Mouse (Mus musculus): ENCODE results near the gene Gpd1. TPM values are rescaled to one million over a fixed set of nuclear protein-coding genes. Genes with fewer than 3 reads are reported as not detected.

Gene Gpd1
- polyA plus RNA-seq, 1 experiment from 2014 or later: 33.0 TPM

- no peak for ATAC-seq
- no peaks in the 10 kb centered on the region for H3K27me3 ChIP-seq (replicated peaks; ENCODE audit: control insufficient read depth, insufficient read depth, low read length)
- H3K4me1 ChIP-seq (ENCODE audit: control insufficient read depth, insufficient read depth, low read length): peaks cover 33% of the 10 kb centered on the region
- WGBS: 65% methylated on average over 11 of the region's 11 CpGs
- no peaks in the 10 kb centered on the region for H3K9me3 ChIP-seq (ENCODE audit: control insufficient read depth, low read length)
- H3K36me3 ChIP-seq (ENCODE audit: control insufficient read depth, insufficient read depth, low read length): peaks cover 18% of the 10 kb centered on the region
- peak within 1 kb of the TSS; percentile 35 for H3K4me2 ChIP-seq (ENCODE audit: low read depth, low read length)
- H3K9ac ChIP-seq (ENCODE audit: low read depth, low read length): peak within 1 kb of the TSS; percentile 49
- H3K27ac ChIP-seq (ENCODE audit: low read length): peak within 1 kb of the TSS; percentile 73
- H3K4me3 ChIP-seq (ENCODE audit: low read length): peak within 1 kb of the TSS; percentile 15
These were observed 11.8 kb upstream of the Gpd1 start, which contains the start of gene Gm17349 for GRCm38 (mm10) chr15:99705440-99706048. Gene Gm17349, minus strand, starts transcription at chr15:99705490.

- ATAC-seq: no peak
- Histone ChIP-seq H3K4me3 (ENCODE audit: low read length) (no peak overlapping the region), H3K4me1 (ENCODE audit: control insufficient read depth, insufficient read depth, low read length) (peaks cover 22% of the 10 kb centered on the region), H3K9me3 (ENCODE audit: control insufficient read depth, low read length) (no peaks in the 10 kb centered on the region), H3K4me2 (ENCODE audit: low read depth, low read length) (no peak overlapping the region), H3K9ac (ENCODE audit: low read depth, low read length) (no peak overlapping the region), H3K27ac (ENCODE audit: low read length) (no peak overlapping the region), H3K36me3 (ENCODE audit: control insufficient read depth, insufficient read depth, low read length) (peaks cover 30% of the 10 kb centered on the region), H3K27me3 (replicated peaks; ENCODE audit: control insufficient read depth, insufficient read depth, low read length) (no peaks in the 10 kb centered on the region)
- WGBS: 94% methylated on average over 13 of the region's 13 CpGs
These were observed 9.1 kb upstream of the Gpd1 start for GRCm38 (mm10) chr15:99708176-99708575.

GRCm38 (mm10) chr15:99710221-99711190 is 6.8 kb upstream of the Gpd1 start:
- peaks cover 7% of the 10 kb centered on the region; the same call in 1 of the 2 replicates for H3K4me1 ChIP-seq (ENCODE audit: control insufficient read depth, insufficient read depth, low read length)
- ATAC-seq: no peak
- H3K4me2 ChIP-seq (ENCODE audit: low read depth, low read length): no peak overlapping the region
- no peaks in the 10 kb centered on the region for H3K9me3 ChIP-seq (ENCODE audit: control insufficient read depth, low read length)
- no peaks in the 10 kb centered on the region for H3K27me3 ChIP-seq (replicated peaks; ENCODE audit: control insufficient read depth, insufficient read depth, low read length)
- H3K27ac ChIP-seq (ENCODE audit: low read length): no peak overlapping the region
- H3K9ac ChIP-seq (ENCODE audit: low read depth, low read length): no peak overlapping the region
- WGBS: 89% methylated on average over 10 of the region's 10 CpGs
- no peak overlapping the region for H3K4me3 ChIP-seq (ENCODE audit: low read length)
- peaks cover 34% of the 10 kb centered on the region for H3K36me3 ChIP-seq (ENCODE audit: control insufficient read depth, insufficient read depth, low read length)

- Histone ChIP-seq H3K9ac (ENCODE audit: low read depth, low read length) (no peak overlapping the region), H3K9me3 (ENCODE audit: control insufficient read depth, low read length) (no peaks in the 10 kb centered on the region), H3K4me1 (ENCODE audit: control insufficient read depth, insufficient read depth, low read length) (peaks cover 16% of the 10 kb centered on the region), H3K27me3 (replicated peaks; ENCODE audit: control insufficient read depth, insufficient read depth, low read length) (no peaks in the 10 kb centered on the region), H3K36me3 (ENCODE audit: control insufficient read depth, insufficient read depth, low read length) (peaks cover 34% of the 10 kb centered on the region), H3K4me2 (ENCODE audit: low read depth, low read length) (no peak overlapping the region), H3K27ac (ENCODE audit: low read length) (no peak overlapping the region), H3K4me3 (ENCODE audit: low read length) (no peak overlapping the region)
- 53% methylated on average over 3 of the region's 3 CpGs for WGBS
- ATAC-seq: no peak
These were observed 5.8 kb upstream of the Gpd1 start for GRCm38 (mm10) chr15:99711491-99711890.

- 72% methylated on average over 13 of the region's 13 CpGs for WGBS
- Histone ChIP-seq H3K9ac (ENCODE audit: low read depth, low read length) (peak overlapping the region; percentile 25; the same call in 1 of the 2 replicates), H3K4me1 (ENCODE audit: control insufficient read depth, insufficient read depth, low read length) (peaks cover 21% of the 10 kb centered on the region), H3K27ac (ENCODE audit: low read length) (no peak overlapping the region; the same call in 1 of the 2 replicates), H3K4me3 (ENCODE audit: low read length) (no peak overlapping the region), H3K36me3 (ENCODE audit: control insufficient read depth, insufficient read depth, low read length) (peaks cover 25% of the 10 kb centered on the region), H3K27me3 (replicated peaks; ENCODE audit: control insufficient read depth, insufficient read depth, low read length) (no peaks in the 10 kb centered on the region), H3K9me3 (ENCODE audit: control insufficient read depth, low read length) (no peaks in the 10 kb centered on the region), H3K4me2 (ENCODE audit: low read depth, low read length) (no peak overlapping the region)
- 0 out of 2 replicates have a peak, but pooled peaks have one; percentile 5 for ATAC-seq
These were observed 4.4 kb upstream of the Gpd1 start for GRCm38 (mm10) chr15:99712666-99713559.

- 85% methylated on average over 3 of the region's 3 CpGs for WGBS
- ATAC-seq: no peak
- H3K27me3 ChIP-seq (replicated peaks; ENCODE audit: control insufficient read depth, insufficient read depth, low read length): no peaks in the 10 kb centered on the region
These were observed 3.7 kb upstream of the Gpd1 start for GRCm38 (mm10) chr15:99713569-99713968.

GRCm38 (mm10) chr15:99714206-99714605 is 3.1 kb upstream of the Gpd1 start:
- Histone ChIP-seq H3K4me2 (ENCODE audit: low read depth, low read length) (no peak overlapping the region), H3K4me3 (ENCODE audit: low read length) (no peak overlapping the region), H3K36me3 (ENCODE audit: control insufficient read depth, insufficient read depth, low read length) (peaks cover 20% of the 10 kb centered on the region), H3K9me3 (ENCODE audit: control insufficient read depth, low read length) (no peaks in the 10 kb centered on the region), H3K27ac (ENCODE audit: low read length) (no peak overlapping the region), H3K27me3 (replicated peaks; ENCODE audit: control insufficient read depth, insufficient read depth, low read length) (no peaks in the 10 kb centered on the region), H3K9ac (ENCODE audit: low read depth, low read length) (no peak overlapping the region), H3K4me1 (ENCODE audit: control insufficient read depth, insufficient read depth, low read length) (peaks cover 25% of the 10 kb centered on the region)
- 73% methylated on average over 4 of the region's 4 CpGs for WGBS
- no peak for ATAC-seq

More at GRCm38 (mm10) chr15:99713569-99713968, 3.7 kb upstream of the Gpd1 start:
- no peak overlapping the region for H3K4me2 ChIP-seq (ENCODE audit: low read depth, low read length)
- no peak overlapping the region for H3K4me3 ChIP-seq (ENCODE audit: low read length)
- no peaks in the 10 kb centered on the region for H3K9me3 ChIP-seq (ENCODE audit: control insufficient read depth, low read length)
- H3K4me1 ChIP-seq (ENCODE audit: control insufficient read depth, insufficient read depth, low read length): peaks cover 25% of the 10 kb centered on the region
- H3K36me3 ChIP-seq (ENCODE audit: control insufficient read depth, insufficient read depth, low read length): peaks cover 20% of the 10 kb centered on the region
- H3K27ac ChIP-seq (ENCODE audit: low read length): no peak overlapping the region
- no peak overlapping the region for H3K9ac ChIP-seq (ENCODE audit: low read depth, low read length)

- Histone ChIP-seq H3K9me3 (ENCODE audit: control insufficient read depth, low read length) (no peaks in the 10 kb centered on the region), H3K27ac (ENCODE audit: low read length) (no peak overlapping the region), H3K9ac (ENCODE audit: low read depth, low read length) (no peak overlapping the region), H3K4me2 (ENCODE audit: low read depth, low read length) (no peak overlapping the region), H3K27me3 (replicated peaks; ENCODE audit: control insufficient read depth, insufficient read depth, low read length) (no peaks in the 10 kb centered on the region), H3K36me3 (ENCODE audit: control insufficient read depth, insufficient read depth, low read length) (peaks cover 18% of the 10 kb centered on the region), H3K4me1 (ENCODE audit: control insufficient read depth, insufficient read depth, low read length) (peaks cover 28% of the 10 kb centered on the region), H3K4me3 (ENCODE audit: low read length) (no peak overlapping the region)
- 0 out of 2 replicates have a peak, but pooled peaks have one; percentile 18 for ATAC-seq
- 50% methylated on average over 7 of the region's 7 CpGs for WGBS
These were observed 2.5 kb upstream of the Gpd1 start for GRCm38 (mm10) chr15:99714858-99715257.
